Mouse (Mus musculus) central nervous system, embryonic 14 days (tissue): ENCODE measurements around the gene Anp32a. TPM values are rescaled to one million over a fixed set of nuclear protein-coding genes. Genes with fewer than 3 reads are reported as not detected.

Source experiments
- polyA plus RNA-seq: library from polyadenylated mRNA; depleted of rRNA; stranded (reverse); fragments of >200 nt; gene quantifications from 2 replicates; pipeline ENCODE4 v1.2.3, GENCODE M21; 2012; rRNA removed

Anp32a gene
- 481 and 546 TPM in 2 replicates for polyA plus RNA-seq

GRCm38 (mm10) chr9:62341123-62341486 is at the start of gene Anp32a:
Anp32a (plus strand) TSS chr9:62341293.

Other genes with a start within 250 kb of the Anp32a start
- 11.6 and 13.4 TPM in 2 replicates for gene Glce, start 218.6 kb upstream of the Anp32a start, polyA plus RNA-seq
- not detected in 2 replicates for gene Spesp1, start 59.1 kb upstream of the Anp32a start, polyA plus RNA-seq
- gene Coro2b, start 195.8 kb downstream of the Anp32a start, polyA plus RNA-seq: 70.4 and 80.9 TPM in 2 replicates